Mouse (Mus musculus): ENCODE measurements around the gene Gramd4. TPM values are rescaled to one million over a fixed set of nuclear protein-coding genes. Genes with fewer than 3 reads are reported as not detected.

The Gramd4 gene
- polyA plus RNA-seq, 1 experiment from 2014 or later, result 14.9 TPM

DNA sequence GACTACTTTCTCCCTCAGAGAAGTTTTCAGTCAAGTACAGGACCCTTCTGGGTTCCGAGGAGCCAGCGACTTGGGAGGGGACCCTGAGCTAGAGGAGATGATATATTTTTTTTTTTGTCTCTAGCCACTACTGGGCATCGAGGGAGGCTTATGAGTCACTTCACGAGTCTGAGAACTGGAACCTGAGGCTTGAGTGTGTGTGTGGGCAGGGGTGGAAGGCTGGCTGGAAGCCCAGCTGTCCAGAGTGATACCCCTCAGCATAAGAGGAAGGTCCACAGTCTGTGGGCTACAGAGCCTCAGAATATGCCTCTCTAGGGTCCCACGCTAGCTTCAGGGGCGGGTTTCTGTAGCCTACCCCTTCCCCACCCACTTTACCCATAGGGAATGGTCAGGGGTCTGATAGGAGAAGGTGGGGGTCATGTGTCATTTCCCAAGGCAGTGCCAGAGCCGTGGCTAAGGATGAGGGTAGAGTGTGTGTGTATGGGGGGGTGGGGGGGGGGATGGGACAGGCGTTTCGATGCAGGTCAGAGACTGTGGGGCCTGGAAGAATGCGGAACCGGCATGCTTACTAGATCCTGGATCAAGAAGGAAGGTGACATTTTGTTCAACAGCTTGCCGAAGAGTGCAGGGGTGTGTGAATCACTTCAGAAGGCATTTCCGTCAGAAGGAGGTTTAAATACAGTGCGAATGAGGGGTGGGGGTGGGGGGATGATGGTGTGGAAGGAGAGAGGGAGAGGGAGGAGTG is 9.5 kb downstream of the Gramd4 start:
- H3K4me2 ChIP-seq (replicated peaks; ENCODE audit: low read depth, low read length), result 0 out of 2 replicates have a peak overlapping the region, but pooled peaks have one; percentile 8
- H3K36me3 ChIP-seq (ENCODE audit: insufficient read depth, low read length), result no peaks in the 10 kb centered on the region
- no peak overlapping the region for H3K9ac ChIP-seq (replicated peaks; ENCODE audit: low read length)
- H3K27me3 ChIP-seq (ENCODE audit: insufficient read depth, low read length), result no peaks in the 10 kb centered on the region
- ATAC-seq (ENCODE audit: low FRiP score, low TSS enrichment), result peak; percentile 32
- H3K4me1 ChIP-seq (ENCODE audit: insufficient read depth, low read length), result peaks cover 71% of the 10 kb centered on the region
- 29% methylated on average over 14 of the region's 14 CpGs for WGBS
- no peak overlapping the region for H3K4me3 ChIP-seq (ENCODE audit: low read length)
- 0 out of 2 replicates have a peak overlapping the region, but pooled peaks have one; percentile 25 for H3K27ac ChIP-seq (ENCODE audit: low read length)
- no peaks in the 10 kb centered on the region for H3K9me3 ChIP-seq (ENCODE audit: low read length)

DNA sequence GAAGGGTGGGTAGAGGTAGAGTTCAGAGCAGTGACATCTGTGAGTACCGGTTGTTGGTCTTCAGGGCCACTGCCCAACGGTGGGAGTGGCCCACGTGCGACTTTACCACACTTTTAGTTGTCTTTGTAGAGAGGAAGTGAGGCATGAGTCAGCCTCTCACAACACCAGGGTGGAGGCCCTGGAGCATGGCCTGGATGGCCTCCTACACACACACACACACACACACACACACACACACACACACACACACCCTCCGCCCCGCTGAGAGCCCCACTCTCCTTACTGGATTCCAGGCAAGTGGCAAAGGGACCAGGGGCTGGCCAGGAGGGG is 10.1 kb downstream of the Gramd4 start:
- Histone ChIP-seq H3K4me3 (ENCODE audit: low read length) (no peak overlapping the region), H3K36me3 (ENCODE audit: insufficient read depth, low read length) (no peaks in the 10 kb centered on the region), H3K9me3 (ENCODE audit: low read length) (no peaks in the 10 kb centered on the region), H3K27me3 (ENCODE audit: insufficient read depth, low read length) (no peaks in the 10 kb centered on the region), H3K9ac (replicated peaks; ENCODE audit: low read length) (no peak overlapping the region), H3K27ac (ENCODE audit: low read length) (no peak overlapping the region), H3K4me2 (replicated peaks; ENCODE audit: low read depth, low read length) (0 out of 2 replicates have a peak overlapping the region, but pooled peaks have one; percentile 8), H3K4me1 (ENCODE audit: insufficient read depth, low read length) (peaks cover 67% of the 10 kb centered on the region)
- peak; percentile 62 for ATAC-seq (ENCODE audit: low FRiP score, low TSS enrichment)
- WGBS, result 18% methylated on average over 5 of the region's 6 CpGs

DNA sequence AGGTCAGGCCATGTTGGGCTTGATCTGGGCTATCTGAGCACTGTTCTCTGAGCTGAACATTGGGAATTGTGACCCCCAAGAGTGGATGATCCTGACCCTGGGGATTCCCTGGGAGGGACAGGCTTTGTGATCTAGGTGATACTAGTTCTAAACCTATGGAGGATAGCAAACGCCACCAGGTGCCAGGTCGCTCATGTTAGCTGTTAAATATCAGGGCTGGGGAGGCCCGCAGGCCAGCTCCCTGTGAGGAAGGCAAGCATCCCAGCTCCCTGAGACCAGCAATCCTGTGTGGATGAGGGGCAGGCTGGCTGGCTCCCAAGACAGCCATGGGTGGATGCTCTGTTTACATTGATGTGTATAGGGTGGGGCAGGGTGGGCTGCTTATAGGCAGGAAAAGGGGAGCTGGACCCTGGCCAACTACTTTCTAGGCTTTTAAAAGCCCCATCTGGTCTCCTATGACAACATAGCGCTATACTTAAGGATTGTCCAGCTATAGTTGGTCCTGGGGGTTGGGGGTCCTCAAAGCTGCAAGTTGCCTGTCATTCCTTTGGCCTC is 10.5 kb downstream of the Gramd4 start:
- Histone ChIP-seq H3K4me3 (ENCODE audit: low read length) (no peak overlapping the region), H3K4me2 (replicated peaks; ENCODE audit: low read depth, low read length) (no peak overlapping the region), H3K27me3 (ENCODE audit: insufficient read depth, low read length) (no peaks in the 10 kb centered on the region), H3K4me1 (ENCODE audit: insufficient read depth, low read length) (peaks cover 67% of the 10 kb centered on the region), H3K36me3 (ENCODE audit: insufficient read depth, low read length) (no peaks in the 10 kb centered on the region), H3K9ac (replicated peaks; ENCODE audit: low read length) (no peak overlapping the region), H3K9me3 (ENCODE audit: low read length) (no peaks in the 10 kb centered on the region), H3K27ac (ENCODE audit: low read length) (no peak overlapping the region)
- WGBS, result 71% methylated on average over 4 of the region's 4 CpGs
- no peak for ATAC-seq (ENCODE audit: low FRiP score, low TSS enrichment)

DNA sequence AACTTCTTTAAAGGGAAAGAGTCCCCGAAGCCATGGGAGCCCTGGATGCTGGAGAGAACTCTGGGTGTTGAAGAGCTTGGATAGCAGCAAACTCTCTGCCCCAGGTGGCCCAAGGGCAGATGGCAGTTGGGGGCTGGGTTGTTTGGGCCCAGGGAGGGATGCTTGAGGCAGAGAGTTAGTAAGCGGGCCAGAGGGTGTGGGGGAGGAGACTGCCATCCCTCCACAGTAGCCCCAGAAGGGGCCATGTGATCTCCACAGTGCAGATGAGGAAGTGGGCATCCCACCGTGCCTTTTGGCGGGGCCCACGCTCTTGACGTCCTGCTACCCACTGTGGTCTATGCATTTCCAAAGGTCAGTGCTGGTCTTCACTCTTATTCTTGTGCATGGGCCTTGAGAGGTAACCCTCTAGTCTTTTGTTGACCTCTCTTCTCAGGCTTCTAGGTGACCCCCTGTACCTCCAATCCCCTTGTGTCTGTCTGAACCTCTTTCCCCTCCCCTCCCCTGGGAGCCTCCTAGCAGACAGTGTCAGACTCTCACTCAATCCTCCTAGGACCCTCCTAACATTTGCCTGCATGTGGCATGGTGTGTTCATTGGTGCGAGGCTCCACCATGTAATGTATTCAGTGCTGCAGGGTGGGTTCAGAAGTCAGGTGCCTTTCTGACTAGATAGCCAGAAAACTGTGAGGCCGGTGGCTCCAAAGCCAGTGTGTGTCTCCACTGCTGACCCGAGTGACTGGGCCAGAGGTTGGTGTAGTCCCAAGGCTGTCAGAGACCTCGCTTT is 11.7 kb downstream of the Gramd4 start:
- H3K27me3 ChIP-seq (ENCODE audit: insufficient read depth, low read length), result no peaks in the 10 kb centered on the region
- H3K4me1 ChIP-seq (ENCODE audit: insufficient read depth, low read length), result peaks cover 60% of the 10 kb centered on the region
- H3K9ac ChIP-seq (replicated peaks; ENCODE audit: low read length), result no peak overlapping the region
- ATAC-seq (ENCODE audit: low FRiP score, low TSS enrichment), result no peak
- 71% methylated on average over 10 of the region's 10 CpGs for WGBS
- H3K36me3 ChIP-seq (ENCODE audit: insufficient read depth, low read length), result no peaks in the 10 kb centered on the region
- no peak overlapping the region for H3K4me3 ChIP-seq (ENCODE audit: low read length)
- H3K27ac ChIP-seq (ENCODE audit: low read length), result no peak overlapping the region
- no peaks in the 10 kb centered on the region for H3K9me3 ChIP-seq (ENCODE audit: low read length)
- H3K4me2 ChIP-seq (replicated peaks; ENCODE audit: low read depth, low read length), result no peak overlapping the region

DNA sequence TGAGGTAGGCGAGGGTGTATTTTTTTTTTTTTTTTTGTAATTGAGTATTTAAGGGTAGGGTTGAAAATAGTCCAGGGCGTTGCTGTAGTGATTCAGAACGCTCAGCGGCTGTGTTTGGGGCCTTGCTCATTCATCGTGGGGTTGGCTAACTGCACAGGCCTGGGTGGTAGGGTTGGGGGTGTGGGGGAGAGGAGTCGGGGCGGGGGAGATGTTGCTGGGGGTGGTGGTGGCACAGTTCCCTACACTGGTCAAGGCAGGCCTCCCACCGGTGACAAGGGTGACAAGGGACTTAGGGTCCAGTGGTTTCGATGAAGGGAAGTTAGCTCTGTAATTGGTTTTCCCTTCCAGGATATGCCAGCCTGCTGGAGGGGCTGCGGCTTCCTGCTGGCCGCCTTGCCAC is 12.9 kb downstream of the Gramd4 start:
- no peak overlapping the region for H3K4me2 ChIP-seq (replicated peaks; ENCODE audit: low read depth, low read length)
- no peaks in the 10 kb centered on the region for H3K36me3 ChIP-seq (ENCODE audit: insufficient read depth, low read length)
- no peak for ATAC-seq (ENCODE audit: low FRiP score, low TSS enrichment)
- H3K27ac ChIP-seq (ENCODE audit: low read length), result no peak overlapping the region; the same call in 1 of the 2 replicates
- no peak overlapping the region for H3K9ac ChIP-seq (replicated peaks; ENCODE audit: low read length)
- no peaks in the 10 kb centered on the region for H3K27me3 ChIP-seq (ENCODE audit: insufficient read depth, low read length)
- H3K4me3 ChIP-seq (ENCODE audit: low read length), result no peak overlapping the region
- 57% methylated on average over 11 of the region's 11 CpGs for WGBS
- H3K4me1 ChIP-seq (ENCODE audit: insufficient read depth, low read length), result peaks cover 57% of the 10 kb centered on the region
- no peaks in the 10 kb centered on the region for H3K9me3 ChIP-seq (ENCODE audit: low read length)

DNA sequence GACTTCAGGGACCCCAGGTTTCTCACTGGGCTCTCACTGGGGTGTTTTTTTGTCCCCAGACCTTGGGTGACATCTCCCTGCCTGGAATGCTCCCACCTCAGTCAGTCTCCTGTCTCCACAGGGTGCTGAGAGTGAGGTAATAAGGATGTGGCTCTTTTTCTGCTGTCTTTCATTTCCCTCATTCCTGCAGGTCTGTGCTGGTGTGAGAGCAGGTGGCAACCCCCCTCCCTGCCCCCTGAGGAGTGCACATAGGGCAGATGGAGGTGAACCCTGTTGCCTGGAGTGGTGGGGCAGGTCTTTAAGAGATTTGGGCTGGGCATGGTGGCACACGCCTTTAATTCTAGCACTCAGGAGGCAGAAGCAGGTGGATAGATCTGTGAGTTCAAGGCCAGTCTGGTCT is 13.7 kb downstream of the Gramd4 start:
- H3K9ac ChIP-seq (replicated peaks; ENCODE audit: low read length), result no peak overlapping the region
- 68% methylated on average over 1 of the region's 1 CpGs for WGBS
- H3K4me1 ChIP-seq (ENCODE audit: insufficient read depth, low read length), result peaks cover 65% of the 10 kb centered on the region
- no peaks in the 10 kb centered on the region for H3K9me3 ChIP-seq (ENCODE audit: low read length)
- no peak overlapping the region for H3K4me3 ChIP-seq (ENCODE audit: low read length)
- no peaks in the 10 kb centered on the region for H3K36me3 ChIP-seq (ENCODE audit: insufficient read depth, low read length)
- no peak for ATAC-seq (ENCODE audit: low FRiP score, low TSS enrichment)
- no peaks in the 10 kb centered on the region for H3K27me3 ChIP-seq (ENCODE audit: insufficient read depth, low read length)
- H3K27ac ChIP-seq (ENCODE audit: low read length), result no peak overlapping the region
- no peak overlapping the region for H3K4me2 ChIP-seq (replicated peaks; ENCODE audit: low read depth, low read length)

DNA sequence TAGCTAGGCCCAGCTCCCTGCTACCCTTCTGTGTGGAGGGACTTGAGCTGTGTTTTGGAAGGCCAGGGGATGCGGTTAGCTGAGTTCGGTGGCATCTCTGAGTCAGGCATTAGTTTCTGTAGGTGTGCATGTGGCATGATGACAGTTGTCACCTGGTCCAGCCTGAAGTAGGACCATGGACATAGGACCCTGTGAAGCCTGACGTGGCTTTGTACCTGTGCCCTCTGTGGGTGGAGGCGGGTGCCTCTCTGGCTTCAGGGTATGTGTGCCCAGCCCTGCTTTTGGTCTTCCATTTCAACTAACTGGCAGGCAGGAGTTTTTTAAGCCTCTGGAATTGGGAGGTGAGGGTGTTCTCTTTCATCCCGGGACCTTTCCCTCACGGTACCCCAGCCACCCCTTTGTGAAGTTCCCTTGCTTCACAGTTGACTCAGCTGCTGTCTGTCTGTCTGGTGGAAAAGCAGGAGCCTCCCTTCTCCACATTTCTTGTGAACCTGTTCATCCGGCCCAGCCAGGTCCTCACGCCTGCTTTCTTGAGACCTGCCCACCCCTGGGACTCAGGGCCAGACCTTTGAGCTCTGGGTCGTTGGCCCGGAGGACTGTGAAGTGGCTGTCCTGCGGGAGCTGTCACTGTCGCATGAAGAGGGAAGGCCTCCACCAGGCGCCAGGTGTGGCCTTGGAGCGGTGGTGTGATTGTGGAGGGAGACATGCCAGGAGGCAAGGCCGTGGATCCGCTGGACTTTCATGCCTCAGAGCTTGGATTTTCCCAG is 16.9 kb downstream of the Gramd4 start:
- no peak overlapping the region for H3K9ac ChIP-seq (replicated peaks; ENCODE audit: low read length)
- WGBS, result 64% methylated on average over 16 of the region's 16 CpGs
- no peaks in the 10 kb centered on the region for H3K27me3 ChIP-seq (ENCODE audit: insufficient read depth, low read length)
- no peak for ATAC-seq (ENCODE audit: low FRiP score, low TSS enrichment)
- H3K4me1 ChIP-seq (ENCODE audit: insufficient read depth, low read length), result peaks cover 59% of the 10 kb centered on the region
- no peak overlapping the region for H3K4me3 ChIP-seq (ENCODE audit: low read length)
- H3K36me3 ChIP-seq (ENCODE audit: insufficient read depth, low read length), result no peaks in the 10 kb centered on the region
- no peaks in the 10 kb centered on the region for H3K9me3 ChIP-seq (ENCODE audit: low read length)
- H3K4me2 ChIP-seq (replicated peaks; ENCODE audit: low read depth, low read length), result no peak overlapping the region
- no peak overlapping the region for H3K27ac ChIP-seq (ENCODE audit: low read length)

DNA sequence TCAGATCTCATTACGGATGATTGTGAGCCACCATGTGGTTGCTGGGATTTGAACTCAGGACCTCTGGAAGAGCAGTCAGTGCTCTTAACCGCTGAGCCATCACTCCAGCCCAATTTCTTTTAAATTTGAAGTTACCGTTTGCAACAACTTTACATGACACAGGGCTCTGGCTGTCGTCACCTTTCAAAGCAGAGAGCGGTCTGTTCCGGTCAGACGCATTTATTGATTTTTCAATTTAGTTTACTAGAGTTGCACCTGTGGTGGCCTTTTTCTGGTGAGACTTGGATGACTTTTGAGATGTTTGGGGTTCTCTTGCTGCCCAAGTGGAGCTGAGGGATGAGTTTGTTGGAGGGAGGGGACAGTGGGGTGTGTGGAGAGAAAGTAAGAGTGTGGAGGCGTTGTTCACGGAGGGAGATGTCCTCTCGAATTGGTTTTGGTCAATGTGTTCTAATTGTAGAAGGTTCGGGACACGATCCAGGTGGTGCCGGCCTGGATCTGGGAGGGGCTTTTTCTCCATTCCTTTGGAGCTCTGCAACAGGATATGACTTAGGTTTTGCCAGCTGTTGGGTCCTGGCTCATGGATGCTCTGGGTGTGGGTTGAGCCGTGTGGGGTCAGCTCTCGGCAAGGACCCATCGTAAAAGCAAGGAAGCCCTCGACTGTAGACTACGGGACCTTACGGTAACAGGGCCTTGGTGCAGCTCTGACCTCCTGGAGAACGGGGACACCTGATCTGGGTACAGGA is 18.0 kb downstream of the Gramd4 start:
- H3K27me3 ChIP-seq (ENCODE audit: insufficient read depth, low read length), result no peaks in the 10 kb centered on the region
- no peaks in the 10 kb centered on the region for H3K36me3 ChIP-seq (ENCODE audit: insufficient read depth, low read length)
- no peak overlapping the region for H3K9ac ChIP-seq (replicated peaks; ENCODE audit: low read length)
- no peak overlapping the region for H3K4me3 ChIP-seq (ENCODE audit: low read length)
- WGBS, result 63% methylated on average over 20 of the region's 20 CpGs
- no peak overlapping the region for H3K27ac ChIP-seq (ENCODE audit: low read length)
- no peaks in the 10 kb centered on the region for H3K9me3 ChIP-seq (ENCODE audit: low read length)
- no peak overlapping the region for H3K4me2 ChIP-seq (replicated peaks; ENCODE audit: low read depth, low read length)
- H3K4me1 ChIP-seq (ENCODE audit: insufficient read depth, low read length), result peaks cover 54% of the 10 kb centered on the region
- ATAC-seq (ENCODE audit: low FRiP score, low TSS enrichment), result no peak

DNA sequence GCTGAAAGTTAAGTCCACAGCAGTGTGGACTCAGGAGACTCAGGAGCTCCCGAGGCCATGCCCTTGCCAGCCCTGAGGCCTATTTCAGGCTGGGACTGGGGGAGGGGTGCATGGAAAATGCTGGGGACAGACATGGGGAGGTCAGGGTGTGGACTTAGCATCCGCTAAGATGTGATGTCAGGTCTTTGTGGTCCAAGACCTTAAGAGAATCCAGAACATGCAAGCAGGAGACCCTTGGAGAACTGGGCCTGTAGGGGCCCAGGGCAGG is 18.5 kb downstream of the Gramd4 start:
- WGBS, result 46% methylated on average over 2 of the region's 2 CpGs
- ATAC-seq (ENCODE audit: low FRiP score, low TSS enrichment), result no peak
- H3K9ac ChIP-seq (replicated peaks; ENCODE audit: low read length), result no peak overlapping the region
- no peak overlapping the region for H3K4me3 ChIP-seq (ENCODE audit: low read length)
- H3K27ac ChIP-seq (ENCODE audit: low read length), result no peak overlapping the region
- H3K4me1 ChIP-seq (ENCODE audit: insufficient read depth, low read length), result peaks cover 51% of the 10 kb centered on the region
- H3K4me2 ChIP-seq (replicated peaks; ENCODE audit: low read depth, low read length), result no peak overlapping the region
- no peaks in the 10 kb centered on the region for H3K27me3 ChIP-seq (ENCODE audit: insufficient read depth, low read length)
- no peaks in the 10 kb centered on the region for H3K36me3 ChIP-seq (ENCODE audit: insufficient read depth, low read length)
- H3K9me3 ChIP-seq (ENCODE audit: low read length), result no peaks in the 10 kb centered on the region

All from kidney, embryonic 16.5 days (tissue).